Mouse (Mus musculus) liver, embryonic 13.5 days (tissue): ENCODE measurements around the gene Pltp. TPM values are rescaled to one million over a fixed set of nuclear protein-coding genes. Genes with fewer than 3 reads are reported as not detected.
A peak's percentile ranks its signal among the peaks of the same experiment; 100 is the strongest.

ENCODE experiments used
- ATAC-seq: fragments of 200-750 bp; cut with Nextera tagmentation; 2 replicates; pipeline ENCODE4 v1.8.0; 2017; ENCODE audit warnings: low read depth, mild to moderate bottlenecking, moderate number of reproducible peaks, moderate library complexity
- DNase-seq: peaks from one replicate; pipeline ENCODE4 v3.0.0; 2022
- H3K27ac ChIP-seq: fragments of 300-500 bp; sonication (generic); 2 replicates; pipeline ENCODE4 v1.5.1; 2015; ENCODE audit warnings: moderate library complexity, mild to moderate bottlenecking, inconsistent platforms
- H3K27me3 ChIP-seq: fragments of 300-500 bp; sonication (generic); 2 replicates; pipeline ENCODE4 v1.6.1; 2015; ENCODE audit warnings: mild to moderate bottlenecking, inconsistent platforms
- H3K36me3 ChIP-seq: fragments of 300-500 bp; sonication (generic); 2 replicates; pipeline ENCODE4 v1.6.1; 2015; ENCODE audit warnings: mild to moderate bottlenecking, inconsistent platforms
- H3K4me1 ChIP-seq: fragments of 300-500 bp; sonication (generic); replicated peaks from 2 replicates; pipeline ENCODE4 v1.6.1; 2015; ENCODE audit warnings: inconsistent platforms
- H3K4me2 ChIP-seq: fragments of 300-500 bp; sonication (generic); 2 replicates; pipeline ENCODE4 v1.6.1; 2015; ENCODE audit warnings: inconsistent platforms, mild to moderate bottlenecking, moderate library complexity
- H3K4me3 ChIP-seq: fragments of 300-500 bp; sonication (generic); replicated peaks from 2 replicates; pipeline ENCODE4 v1.5.1; 2015; ENCODE audit warnings: mild to moderate bottlenecking, inconsistent platforms
- H3K9ac ChIP-seq: fragments of 300-500 bp; sonication (generic); 2 replicates; pipeline ENCODE4 v1.6.1; 2015; ENCODE audit warnings: mild to moderate bottlenecking, inconsistent platforms
- H3K9me3 ChIP-seq: fragments of 300-500 bp; sonication (generic); replicated peaks from 2 replicates; pipeline ENCODE4 v1.6.1; 2016; ENCODE audit warnings: inconsistent platforms
- WGBS: fragments of 180-500 bp; shearing (Covaris S2); methylation state at CpG from one replicate; pipeline ENCODE4 v1.1.7; 2015; ENCODE audit not compliant: insufficient replicate concordance; 5-methylcytosine and 5-hydroxymethylcytosine counted together
- polyA plus RNA-seq: library from polyadenylated mRNA; unstranded; fragments of >200 nt; fragmentation: Nextera tagmentation; extraction: Ambion mirVana; gene quantifications from 2 replicates; pipeline ENCODE4 v1.2.1, GENCODE M21; 2015

Gene Pltp
- polyA plus RNA-seq: 7.7 and 8.3 TPM in 2 replicates

GRCm38 (mm10) chr2:164857101-164857821 is at the start of gene Pltp:
TSS of gene Pltp (minus strand) at chr2:164857711.
- H3K9ac ChIP-seq: 0 out of 2 replicates have a peak within 1 kb of the TSS, but pooled peaks have one; percentile 13
- H3K4me1 ChIP-seq: peaks cover 40% of the 10 kb centered on the region
- ATAC-seq: no peak
- peak within 1 kb of the TSS; percentile 70 for H3K4me2 ChIP-seq
- no peak for DNase-seq
- under 1% methylated on average over 47 of the region's 47 CpGs for WGBS
- peaks cover 78% of the 10 kb centered on the region for H3K27me3 ChIP-seq
- no peaks in the 10 kb centered on the region for H3K9me3 ChIP-seq
- no peak within 1 kb of the TSS for H3K27ac ChIP-seq
- no peaks in the 10 kb centered on the region for H3K36me3 ChIP-seq
- peak within 1 kb of the TSS; percentile 51 for H3K4me3 ChIP-seq

GRCm38 (mm10) chr2:164906071-164906470 is 48.6 kb upstream of the Pltp start:
- H3K27ac ChIP-seq: no peak overlapping the region
- 95% methylated on average over 4 of the region's 4 CpGs for WGBS
- peaks cover 84% of the 10 kb centered on the region for H3K36me3 ChIP-seq
- no peak for ATAC-seq
- no peak overlapping the region for H3K9ac ChIP-seq
- no peaks in the 10 kb centered on the region for H3K27me3 ChIP-seq
- DNase-seq: no peak
- H3K4me1 ChIP-seq: peaks cover 23% of the 10 kb centered on the region
- no peak overlapping the region for H3K4me3 ChIP-seq
- no peak overlapping the region for H3K4me2 ChIP-seq
- peaks cover 13% of the 10 kb centered on the region for H3K9me3 ChIP-seq

GRCm38 (mm10) chr2:164903496-164903895 is 46.0 kb upstream of the Pltp start:
- Histone ChIP-seq H3K27me3 (no peaks in the 10 kb centered on the region), H3K27ac (no peak overlapping the region), H3K4me2 (no peak overlapping the region), H3K9me3 (peaks cover 13% of the 10 kb centered on the region), H3K4me1 (peaks cover 9% of the 10 kb centered on the region), H3K36me3 (peaks cover 100% of the 10 kb centered on the region), H3K4me3 (no peak overlapping the region), H3K9ac (no peak overlapping the region)
- 43% methylated on average over 1 of the region's 1 CpGs for WGBS
- no peak for DNase-seq
- ATAC-seq: no peak

- peaks cover 9% of the 10 kb centered on the region for H3K4me1 ChIP-seq
- DNase-seq (no peak), ATAC-seq (no peak)
- H3K9me3 ChIP-seq: peaks cover 7% of the 10 kb centered on the region
- H3K4me2 ChIP-seq: no peak overlapping the region
- no peaks in the 10 kb centered on the region for H3K27me3 ChIP-seq
- no peak overlapping the region for H3K27ac ChIP-seq
- WGBS: 89% methylated on average over 13 of the region's 13 CpGs
- peaks cover 100% of the 10 kb centered on the region for H3K36me3 ChIP-seq
- H3K9ac ChIP-seq: no peak overlapping the region
- no peak overlapping the region for H3K4me3 ChIP-seq
These were observed 43.9 kb upstream of the Pltp start for GRCm38 (mm10) chr2:164901380-164901779.

DNA sequence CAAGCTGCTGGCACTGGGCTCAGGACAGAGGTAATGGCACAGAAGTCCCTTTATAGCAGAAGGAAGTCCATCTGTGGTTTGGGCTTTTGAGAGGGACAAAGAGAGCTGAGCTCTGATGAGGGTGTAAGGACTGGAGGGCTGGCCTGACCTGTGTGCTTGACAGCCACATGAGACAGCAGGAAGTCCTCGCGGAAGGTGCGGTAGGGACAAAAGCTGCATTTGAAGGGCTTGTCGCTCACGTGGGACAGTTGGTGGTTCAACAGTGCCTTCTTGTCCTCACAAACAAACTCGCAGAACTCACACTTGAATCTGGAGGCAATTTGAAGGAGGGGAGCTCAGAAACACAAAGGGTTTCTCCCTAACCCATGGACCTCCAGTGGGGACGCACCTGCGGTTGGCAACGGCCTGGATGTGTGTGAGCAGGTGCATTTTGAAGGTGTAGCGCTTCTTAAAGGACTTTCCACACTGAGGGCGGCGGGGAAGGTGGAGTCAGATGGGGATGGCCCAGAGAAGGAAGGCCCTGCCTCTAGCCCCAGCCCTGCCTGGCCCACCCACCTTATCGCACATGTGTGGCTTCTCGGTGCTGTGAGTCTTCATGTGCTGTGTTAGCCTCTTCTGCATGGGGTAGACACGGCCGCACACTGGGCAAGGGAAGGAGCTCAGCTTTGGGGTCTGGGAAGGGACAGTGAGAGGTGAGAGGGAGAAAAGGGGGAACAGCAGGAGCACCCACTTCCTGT is 42.4 kb upstream of the Pltp start:
- peak; percentile 52 for ATAC-seq
- H3K27ac ChIP-seq: no peak overlapping the region
- no peaks in the 10 kb centered on the region for H3K9me3 ChIP-seq
- H3K27me3 ChIP-seq: no peaks in the 10 kb centered on the region
- no peak for DNase-seq
- 83% methylated on average over 16 of the region's 16 CpGs for WGBS
- no peak overlapping the region for H3K4me3 ChIP-seq
- peaks cover 6% of the 10 kb centered on the region; the same call in 1 of the 2 replicates for H3K4me1 ChIP-seq
- peaks cover 100% of the 10 kb centered on the region for H3K36me3 ChIP-seq
- H3K4me2 ChIP-seq: no peak overlapping the region
- H3K9ac ChIP-seq: no peak overlapping the region

DNA sequence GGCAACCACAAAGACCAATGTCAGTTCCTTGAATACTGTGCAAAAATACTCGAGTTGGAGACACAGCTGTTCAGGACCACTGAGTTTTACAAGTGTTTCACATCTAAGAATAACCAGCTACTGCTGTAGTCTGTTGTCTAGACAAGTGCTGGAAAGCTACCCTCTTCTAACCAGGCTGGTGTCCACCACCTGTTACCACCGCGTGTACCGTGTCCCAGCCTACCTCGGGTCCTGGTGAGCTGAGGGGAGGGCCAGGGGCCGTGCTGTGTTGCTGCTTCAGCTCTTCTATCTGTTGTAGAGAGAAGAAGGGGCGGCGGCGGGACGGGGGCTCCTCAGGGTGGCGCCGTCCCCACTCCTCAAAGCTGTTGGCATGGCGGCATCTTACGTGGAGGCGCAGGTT is 41.5 kb upstream of the Pltp start:
- no peaks in the 10 kb centered on the region for H3K9me3 ChIP-seq

DNA sequence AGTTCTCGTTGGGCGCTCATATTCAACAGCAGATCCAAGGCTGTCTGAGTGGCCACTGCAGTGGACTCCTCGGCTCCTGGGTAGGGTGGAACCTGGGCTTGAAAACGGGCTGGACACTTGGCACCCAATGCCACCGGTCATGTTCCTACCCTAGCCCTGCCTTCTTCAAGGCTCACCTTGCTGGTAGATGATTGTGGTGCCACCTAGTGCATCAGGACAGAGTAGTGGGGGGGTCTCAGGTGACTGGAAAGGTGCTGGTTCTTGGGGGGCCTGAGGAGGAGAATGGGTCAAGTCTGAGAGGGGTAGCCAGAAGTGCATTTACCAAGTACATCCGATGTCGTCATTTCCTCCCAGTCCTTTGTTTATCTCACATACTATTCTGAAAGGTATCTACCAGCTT is 40.5 kb upstream of the Pltp start:
- 89% methylated on average over 7 of the region's 7 CpGs for WGBS
- DNase-seq (no peak), ATAC-seq (no peak)
- Histone ChIP-seq H3K27ac (no peak overlapping the region), H3K4me3 (no peak overlapping the region), H3K36me3 (peaks cover 100% of the 10 kb centered on the region), H3K4me2 (no peak overlapping the region), H3K9ac (no peak overlapping the region), H3K4me1 (0 out of 2 replicates have a peak, but pooled peaks cover 6% of the 10 kb centered on the region), H3K27me3 (no peaks in the 10 kb centered on the region), H3K9me3 (no peaks in the 10 kb centered on the region)

More for the DNA sequence above, 41.5 kb upstream of the Pltp start:
- DNase-seq (no peak), ATAC-seq (no peak)
- no peak overlapping the region for H3K4me2 ChIP-seq
- WGBS: 88% methylated on average over 15 of the region's 15 CpGs
- H3K4me3 ChIP-seq: no peak overlapping the region
- H3K4me1 ChIP-seq: 0 out of 2 replicates have a peak, but pooled peaks cover 6% of the 10 kb centered on the region
- no peak overlapping the region for H3K27ac ChIP-seq
- H3K36me3 ChIP-seq: peaks cover 100% of the 10 kb centered on the region
- H3K27me3 ChIP-seq: no peaks in the 10 kb centered on the region
- H3K9ac ChIP-seq: no peak overlapping the region

- 92% methylated on average over 6 of the region's 6 CpGs for WGBS
- ATAC-seq: no peak
- Histone ChIP-seq H3K9ac (no peak overlapping the region), H3K36me3 (peaks cover 100% of the 10 kb centered on the region), H3K4me3 (no peak overlapping the region), H3K4me2 (no peak overlapping the region), H3K4me1 (0 out of 2 replicates have a peak, but pooled peaks cover 6% of the 10 kb centered on the region), H3K9me3 (no peaks in the 10 kb centered on the region), H3K27me3 (no peaks in the 10 kb centered on the region), H3K27ac (no peak overlapping the region)
- DNase-seq: no peak
These were observed 38.4 kb upstream of the Pltp start for GRCm38 (mm10) chr2:164895885-164896284.

GRCm38 (mm10) chr2:164894644-164895043 is 37.1 kb upstream of the Pltp start:
- Histone ChIP-seq H3K4me1 (peaks cover 5% of the 10 kb centered on the region; the same call in 1 of the 2 replicates), H3K27me3 (no peaks in the 10 kb centered on the region), H3K4me3 (no peak overlapping the region), H3K9me3 (no peaks in the 10 kb centered on the region), H3K9ac (no peak overlapping the region), H3K4me2 (no peak overlapping the region), H3K36me3 (peaks cover 100% of the 10 kb centered on the region), H3K27ac (no peak overlapping the region)
- no peak for DNase-seq
- 81% methylated on average over 1 of the region's 1 CpGs for WGBS
- no peak for ATAC-seq

- H3K4me3 ChIP-seq: no peak overlapping the region
- H3K27ac ChIP-seq: no peak overlapping the region
- ATAC-seq (no peak), DNase-seq (no peak)
- WGBS: 74% methylated on average over 5 of the region's 5 CpGs
- no peaks in the 10 kb centered on the region for H3K27me3 ChIP-seq
- H3K4me2 ChIP-seq: no peak overlapping the region
- H3K36me3 ChIP-seq: peaks cover 100% of the 10 kb centered on the region
- no peaks in the 10 kb centered on the region for H3K9me3 ChIP-seq
- no peak overlapping the region for H3K9ac ChIP-seq
- H3K4me1 ChIP-seq: peaks cover 5% of the 10 kb centered on the region; the same call in 1 of the 2 replicates
These were observed 36.5 kb upstream of the Pltp start for GRCm38 (mm10) chr2:164894048-164894447.

DNA sequence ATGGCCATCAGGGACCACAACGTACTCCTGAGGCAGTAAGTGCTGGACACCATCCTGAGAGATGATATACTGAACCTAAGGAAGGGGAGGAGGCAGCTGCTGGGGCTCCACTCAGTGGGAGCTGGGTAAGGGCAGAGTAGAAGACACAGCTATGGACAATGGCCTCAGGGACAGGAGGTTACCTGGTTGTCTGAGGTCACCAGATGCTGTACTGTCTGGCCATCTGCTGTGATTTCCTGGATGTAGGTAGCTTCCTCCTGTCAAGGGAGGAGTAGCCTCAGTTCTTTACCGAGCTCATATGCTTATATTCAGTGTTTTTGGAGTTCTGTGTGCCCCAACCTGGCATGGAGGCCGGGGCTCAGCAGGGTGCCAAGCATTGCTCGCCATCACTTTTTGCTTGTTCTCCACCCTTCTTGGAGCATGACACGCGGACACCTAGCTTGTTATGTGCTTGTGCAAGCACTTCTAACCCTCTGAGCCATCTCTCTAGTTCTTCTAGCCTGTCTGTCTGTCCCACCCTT is 35.2 kb upstream of the Pltp start:
- Histone ChIP-seq H3K27me3 (no peaks in the 10 kb centered on the region), H3K4me1 (peaks cover 5% of the 10 kb centered on the region; the same call in 1 of the 2 replicates), H3K4me2 (no peak overlapping the region), H3K9me3 (no peaks in the 10 kb centered on the region), H3K9ac (no peak overlapping the region), H3K36me3 (peaks cover 100% of the 10 kb centered on the region), H3K4me3 (no peak overlapping the region), H3K27ac (no peak overlapping the region)
- DNase-seq (no peak), ATAC-seq (no peak)
- 89% methylated on average over 6 of the region's 6 CpGs for WGBS
